Mouse (Mus musculus): ENCODE results near the gene Tfap2c. TPM values are rescaled to one million over a fixed set of nuclear protein-coding genes. Genes with fewer than 3 reads are reported as not detected.

Tfap2c gene
- polyA plus RNA-seq, 1 experiment from 2014 or later: 3.3 TPM

- no peak for DNase-seq (ENCODE audit: low spot score)
- Histone ChIP-seq H3K36me3 (no peaks in the 10 kb centered on the region), H3K27ac (no peak overlapping the region), H3K4me1 (replicated peaks) (no peaks in the 10 kb centered on the region), H3K9me3 (no peaks in the 10 kb centered on the region), H3K27me3 (ENCODE audit: insufficient read depth, poor library complexity, severe bottlenecking) (peaks cover 22% of the 10 kb centered on the region; the same call in 1 of the 2 replicates), H3K4me3 (no peak overlapping the region)
- WGBS: 84% methylated on average over 9 of the region's 9 CpGs
These were observed 48.5 kb downstream of the Tfap2c start for GRCm38 (mm10) chr2:172597881-172598280.

- WGBS: 93% methylated on average over 3 of the region's 3 CpGs
- Histone ChIP-seq H3K9me3 (no peaks in the 10 kb centered on the region), H3K27ac (no peak overlapping the region), H3K36me3 (no peaks in the 10 kb centered on the region), H3K4me3 (no peak overlapping the region), H3K27me3 (ENCODE audit: insufficient read depth, poor library complexity, severe bottlenecking) (0 out of 2 replicates have a peak, but pooled peaks cover 6% of the 10 kb centered on the region), H3K4me1 (replicated peaks) (peaks cover 5% of the 10 kb centered on the region; the same call in 1 of the 2 replicates)
- no peak for DNase-seq (ENCODE audit: low spot score)
These were observed 55.2 kb downstream of the Tfap2c start for GRCm38 (mm10) chr2:172604625-172605024.

- Histone ChIP-seq H3K4me3 (no peak overlapping the region), H3K36me3 (no peaks in the 10 kb centered on the region), H3K4me1 (replicated peaks) (peaks cover 5% of the 10 kb centered on the region; the same call in 1 of the 2 replicates), H3K27ac (no peak overlapping the region), H3K9me3 (no peaks in the 10 kb centered on the region), H3K27me3 (ENCODE audit: insufficient read depth, poor library complexity, severe bottlenecking) (0 out of 2 replicates have a peak, but pooled peaks cover 6% of the 10 kb centered on the region)
- no peak for DNase-seq (ENCODE audit: low spot score)
- 63% methylated on average over 7 of the region's 7 CpGs for WGBS
These were observed 56.2 kb downstream of the Tfap2c start for GRCm38 (mm10) chr2:172605642-172606041.

- no peak for DNase-seq (ENCODE audit: low spot score)
- Histone ChIP-seq H3K9me3 (no peaks in the 10 kb centered on the region), H3K27ac (no peak overlapping the region), H3K27me3 (ENCODE audit: insufficient read depth, poor library complexity, severe bottlenecking) (peaks cover 20% of the 10 kb centered on the region), H3K36me3 (no peaks in the 10 kb centered on the region), H3K4me3 (no peak overlapping the region), H3K4me1 (replicated peaks) (peaks cover 5% of the 10 kb centered on the region; the same call in 1 of the 2 replicates)
- 78% methylated on average over 11 of the region's 11 CpGs for WGBS
These were observed 58.3 kb downstream of the Tfap2c start for GRCm38 (mm10) chr2:172607710-172608109.

Other genes starting within 250 kb of the Tfap2c start
- 32.6 and 34.0 TPM in 2 replicates for gene Fam210b, start 204.0 kb upstream of the Tfap2c start, polyA plus RNA-seq (2016; fragmentation: Nextera tagmentation; extraction: Ambion mirVana)
- 168 and 202 TPM in 2 replicates for gene Aurka, start 179.1 kb upstream of the Tfap2c start, polyA plus RNA-seq (2016; fragmentation: Nextera tagmentation; extraction: Ambion mirVana)
- gene Cstf1, start 178.9 kb upstream of the Tfap2c start, polyA plus RNA-seq (2016; fragmentation: Nextera tagmentation; extraction: Ambion mirVana): 49.7 and 54.8 TPM in 2 replicates
- gene Cass4, start 155.8 kb upstream of the Tfap2c start, polyA plus RNA-seq (2016; fragmentation: Nextera tagmentation; extraction: Ambion mirVana): 0.12 and 0.26 TPM in 2 replicates
- 89.3 and 98.1 TPM in 2 replicates for gene Rtf2, start 109.0 kb upstream of the Tfap2c start, polyA plus RNA-seq (2016; fragmentation: Nextera tagmentation; extraction: Ambion mirVana)
- 1.6 and 1.8 TPM in 2 replicates for gene Gcnt7, start 91.0 kb upstream of the Tfap2c start, polyA plus RNA-seq (2016; fragmentation: Nextera tagmentation; extraction: Ambion mirVana)
- gene Fam209, start 77.1 kb upstream of the Tfap2c start, polyA plus RNA-seq (2016; fragmentation: Nextera tagmentation; extraction: Ambion mirVana): 0.25 TPM in 1 of 2 replicates, not detected in the other